Mouse (Mus musculus) cerebellum, adult 9-10 months (tissue): ENCODE results near the gene Mfrp.

Experiments used
- DNase-seq: peaks from one replicate; pipeline ENCODE4 v3.0.0; 2022

The Mfrp gene

GRCm38 (mm10) chr9:44101490-44101889 is at the start of gene Mfrp:
Gene Mfrp (plus strand): TSS chr9:44101729.
- DNase-seq: no peak

- no peak for DNase-seq
These were observed 48.7 kb upstream of the Mfrp start for GRCm38 (mm10) chr9:44052855-44053254.

GRCm38 (mm10) chr9:44053936-44054335 is 47.6 kb upstream of the Mfrp start:
- DNase-seq: no peak

GRCm38 (mm10) chr9:44058606-44059005 is 42.9 kb upstream of the Mfrp start:
- no peak for DNase-seq

- DNase-seq: peak; percentile 38
These were observed 36.4 kb upstream of the Mfrp start for GRCm38 (mm10) chr9:44065177-44065576.

- peak; percentile 100 for DNase-seq
These were observed 34.7 kb upstream of the Mfrp start, which contains the start of gene Usp2 for GRCm38 (mm10) chr9:44066785-44067225. Gene Usp2 (plus strand): TSS chr9:44067021.

GRCm38 (mm10) chr9:44067241-44067959 is 34.1 kb upstream of the Mfrp start:
- DNase-seq: no peak

GRCm38 (mm10) chr9:44067960-44068330 is 33.6 kb upstream of the Mfrp start:
- DNase-seq: peak; percentile 51

GRCm38 (mm10) chr9:44069252-44069651 is 32.3 kb upstream of the Mfrp start:
- DNase-seq: no peak

- peak; percentile 50 for DNase-seq
These were observed 31.3 kb upstream of the Mfrp start for GRCm38 (mm10) chr9:44070113-44070843.

- DNase-seq: peak; percentile 38
These were observed 30.7 kb upstream of the Mfrp start for GRCm38 (mm10) chr9:44070844-44071231.

GRCm38 (mm10) chr9:44071914-44072598 is 29.5 kb upstream of the Mfrp start:
- peak; percentile 57 for DNase-seq

- peak; percentile 52 for DNase-seq
These were observed 29.0 kb upstream of the Mfrp start for GRCm38 (mm10) chr9:44072599-44072915.

- peak; percentile 73 for DNase-seq
These were observed 28.4 kb upstream of the Mfrp start for GRCm38 (mm10) chr9:44073115-44073514.

- DNase-seq: peak; percentile 81
These were observed 26.9 kb upstream of the Mfrp start for GRCm38 (mm10) chr9:44074395-44075275.

- peak; percentile 72 for DNase-seq
These were observed 26.1 kb upstream of the Mfrp start for GRCm38 (mm10) chr9:44075276-44075995.

- DNase-seq: no peak
These were observed 25.3 kb upstream of the Mfrp start for GRCm38 (mm10) chr9:44075996-44076763.

GRCm38 (mm10) chr9:44076764-44077120 is 24.8 kb upstream of the Mfrp start:
- peak; percentile 88 for DNase-seq

GRCm38 (mm10) chr9:44077266-44077910 is 24.1 kb upstream of the Mfrp start:
- DNase-seq: peak; percentile 51

GRCm38 (mm10) chr9:44078136-44078797 is 23.3 kb upstream of the Mfrp start:
- DNase-seq: no peak
